Mouse (Mus musculus) lung, postnatal 0 days (tissue): ENCODE data around the gene Abracl. TPM values are rescaled to one million over a fixed set of nuclear protein-coding genes. Genes with fewer than 3 reads are reported as not detected.

ENCODE experiments used
- ATAC-seq: fragments of 200-750 bp; cut with Nextera tagmentation; 2 replicates; pipeline ENCODE4 v1.8.0; 2017; ENCODE audit warnings: moderate library complexity
- DNase-seq: peaks from one replicate; pipeline ENCODE4 v3.0.0-alpha.2; 2016; ENCODE audit warnings: low spot score
- H3K27ac ChIP-seq: fragments of 300-500 bp; sonication (generic); 2 replicates; pipeline ENCODE4 v1.5.1; 2014; ENCODE audit warnings: antibody characterized with exemption, mild to moderate bottlenecking, low read length, mixed read lengths
- H3K27me3 ChIP-seq: fragments of 300-500 bp; sonication (generic); replicated peaks from 2 replicates; pipeline ENCODE4 v1.6.1; 2014; ENCODE audit warnings: low read length, mixed read lengths; ENCODE audit not compliant: insufficient read depth
- H3K36me3 ChIP-seq: fragments of 300-500 bp; sonication (generic); 2 replicates; pipeline ENCODE4 v1.6.1; 2014; ENCODE audit warnings: low read length, mixed read lengths; ENCODE audit not compliant: insufficient read depth
- H3K4me1 ChIP-seq: fragments of 300-500 bp; sonication (generic); 2 replicates; pipeline ENCODE4 v1.6.1; 2014; ENCODE audit warnings: antibody characterized with exemption, low read depth, low read length, mixed read lengths; ENCODE audit not compliant: insufficient read depth
- H3K4me2 ChIP-seq: fragments of 300-500 bp; sonication (generic); replicated peaks from 2 replicates; pipeline ENCODE4 v1.6.1; 2014; ENCODE audit warnings: low read depth, mild to moderate bottlenecking, low read length, moderate library complexity, mixed read lengths
- H3K4me3 ChIP-seq: fragments of 300-500 bp; sonication (generic); 2 replicates; pipeline ENCODE4 v1.5.1; 2014; ENCODE audit warnings: low read depth, low read length
- H3K9ac ChIP-seq: fragments of 300-500 bp; sonication (generic); replicated peaks from 2 replicates; pipeline ENCODE4 v1.6.1; 2014; ENCODE audit warnings: low read depth, mild to moderate bottlenecking
- H3K9me3 ChIP-seq: fragments of 300-500 bp; sonication (generic); 2 replicates; pipeline ENCODE4 v1.6.1; 2016; ENCODE audit warnings: low read length, mixed read lengths
- CTCF ChIP-seq: IDR thresholded peaks from 2 replicates; pipeline ENCODE4 v1.5.1; 2016; ENCODE audit warnings: antibody characterized with exemption, mild to moderate bottlenecking
- EP300 ChIP-seq: IDR thresholded peaks from 2 replicates; pipeline ENCODE4 v1.6.1; 2016; ENCODE audit warnings: antibody characterized with exemption, mild to moderate bottlenecking, control low read depth
- WGBS: fragments of 180-500 bp; shearing (Covaris S2); extraction: QIAGEN DNeasy Blood & Tissue Kit; methylation state at CpG from one replicate; pipeline ENCODE4 v1.1.7; 2014; 5-methylcytosine and 5-hydroxymethylcytosine counted together
- polyA plus RNA-seq: library from polyadenylated mRNA; unstranded; fragments of >200 nt; fragmentation: Nextera tagmentation; extraction: Ambion mirVana; gene quantifications from 2 replicates; pipeline ENCODE4 v1.2.1, GENCODE M21; 2015

Abracl gene
- polyA plus RNA-seq, 1 experiment from 2014 or later, result 137 TPM

DNA sequence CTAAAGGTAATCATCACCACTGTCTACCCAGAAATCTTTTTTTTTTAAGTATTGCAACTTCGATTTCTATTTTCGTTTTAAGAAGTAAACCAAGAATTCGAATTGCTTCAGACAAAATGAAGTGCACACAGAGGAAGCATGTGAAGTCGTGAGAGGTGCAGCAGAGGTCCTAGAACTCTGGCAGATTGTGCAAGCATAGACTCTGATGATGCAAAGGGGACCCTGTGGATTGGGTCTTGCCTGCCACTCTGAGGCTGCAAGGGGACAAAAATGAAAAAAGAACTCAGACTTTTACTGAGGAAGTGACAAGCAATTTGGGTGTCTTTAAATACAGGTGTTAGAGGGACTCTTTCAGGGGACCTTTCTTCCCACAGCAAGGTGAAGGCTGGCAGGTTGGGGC, 32.5 kb downstream of the Abracl start:
- Histone ChIP-seq H3K4me2 (no peak overlapping the region), H3K4me3 (no peak overlapping the region), H3K9ac (no peak overlapping the region), H3K27ac (no peak overlapping the region), H3K36me3 (no peaks in the 10 kb centered on the region), H3K9me3 (no peaks in the 10 kb centered on the region), H3K4me1 (no peaks in the 10 kb centered on the region), H3K27me3 (no peaks in the 10 kb centered on the region)
- no peak for DNase-seq
- no peak for TF ChIP-seq EP300
- TF ChIP-seq CTCF, result no peak
- ATAC-seq, result no peak
- WGBS, result 76% methylated on average over 4 of the region's 4 CpGs

DNA sequence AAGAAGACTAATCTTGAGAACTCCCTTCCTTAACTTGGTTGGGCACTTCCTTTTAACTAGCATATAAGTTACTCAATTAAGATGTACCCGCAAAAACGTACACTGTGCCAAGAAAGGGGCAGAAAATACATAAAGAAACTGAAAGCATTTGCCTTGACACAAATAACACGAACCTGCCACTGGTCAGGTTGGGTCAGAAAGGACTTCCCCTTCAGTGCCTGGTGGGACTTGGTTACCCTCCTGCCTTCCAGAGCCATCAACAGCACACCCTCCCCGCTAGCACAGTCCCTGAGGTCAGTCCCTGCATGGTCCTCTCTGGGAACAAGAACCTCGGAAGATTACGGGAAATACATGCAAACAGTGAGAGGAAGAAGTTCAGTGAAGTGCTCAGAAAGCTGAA, 34.0 kb downstream of the Abracl start:
- no peaks in the 10 kb centered on the region for H3K27me3 ChIP-seq
- H3K4me1 ChIP-seq, result no peaks in the 10 kb centered on the region
- WGBS, result 49% methylated on average over 6 of the region's 6 CpGs
- no peak overlapping the region for H3K4me3 ChIP-seq
- no peak overlapping the region for H3K4me2 ChIP-seq
- no peak overlapping the region for H3K9ac ChIP-seq
- no peaks in the 10 kb centered on the region for H3K36me3 ChIP-seq
- DNase-seq (no peak), ATAC-seq (no peak)
- H3K9me3 ChIP-seq, result no peaks in the 10 kb centered on the region
- TF ChIP-seq CTCF (no peak), EP300 (no peak)
- H3K27ac ChIP-seq, result no peak overlapping the region

DNA sequence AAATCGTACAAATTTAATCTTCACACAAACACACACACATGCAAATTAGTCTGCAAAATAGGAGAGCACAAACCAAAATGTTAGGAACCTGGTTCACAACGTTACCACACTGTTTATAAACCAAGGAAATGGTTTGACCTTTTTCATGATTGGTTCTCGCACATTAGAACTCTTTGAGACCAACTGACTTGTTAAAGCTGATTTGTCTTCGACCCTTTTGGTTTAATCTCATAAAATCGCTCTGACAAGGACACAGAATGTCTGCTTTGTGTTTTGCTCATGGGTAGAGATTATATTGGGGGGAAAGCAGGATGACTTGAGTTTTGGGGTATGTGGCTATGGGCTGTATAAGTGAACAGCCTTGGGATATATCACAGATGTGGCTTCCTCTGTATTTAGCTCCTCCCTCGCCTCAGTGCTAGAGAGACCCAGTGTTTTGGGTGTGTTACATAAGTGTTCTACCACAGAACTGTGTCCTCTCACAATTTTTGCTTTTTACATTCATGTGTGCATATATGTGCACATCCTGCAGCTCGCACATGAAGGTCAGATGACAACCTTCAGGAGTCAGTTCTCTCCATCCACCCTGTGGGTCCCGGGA, 35.2 kb downstream of the Abracl start:
- no peak overlapping the region for H3K4me2 ChIP-seq
- H3K4me1 ChIP-seq, result no peaks in the 10 kb centered on the region
- H3K9ac ChIP-seq, result no peak overlapping the region
- no peaks in the 10 kb centered on the region for H3K36me3 ChIP-seq
- no peak for DNase-seq
- no peak overlapping the region for H3K4me3 ChIP-seq
- H3K27ac ChIP-seq, result no peak overlapping the region
- no peaks in the 10 kb centered on the region for H3K9me3 ChIP-seq
- 77% methylated on average over 8 of the region's 8 CpGs for WGBS
- ATAC-seq, result no peak
- no peak for TF ChIP-seq EP300
- TF ChIP-seq CTCF, result no peak
- H3K27me3 ChIP-seq, result no peaks in the 10 kb centered on the region

DNA sequence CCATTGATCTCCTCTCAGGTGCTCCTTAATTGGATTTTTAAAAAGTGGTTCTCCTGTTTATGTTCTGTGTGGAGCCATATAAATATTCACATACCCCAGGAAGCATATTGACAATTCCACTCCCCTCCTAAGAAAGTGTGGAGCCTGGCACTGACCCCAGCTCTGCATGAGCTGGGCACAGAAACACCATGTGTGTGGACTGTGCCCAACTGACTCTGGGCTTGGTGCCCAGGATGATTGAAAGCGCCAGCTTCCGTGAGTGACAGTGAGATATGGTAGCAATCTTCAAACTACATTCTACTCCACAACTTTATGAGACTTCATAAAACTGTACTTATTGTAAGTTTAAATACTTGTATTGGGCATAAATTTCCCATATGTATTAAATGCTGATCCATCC, 39.8 kb downstream of the Abracl start:
- H3K9ac ChIP-seq, result no peak overlapping the region
- no peaks in the 10 kb centered on the region for H3K27me3 ChIP-seq
- no peaks in the 10 kb centered on the region for H3K36me3 ChIP-seq
- no peak for TF ChIP-seq CTCF
- TF ChIP-seq EP300, result no peak
- H3K4me2 ChIP-seq, result no peak overlapping the region
- H3K4me1 ChIP-seq, result no peaks in the 10 kb centered on the region
- no peak overlapping the region for H3K27ac ChIP-seq
- no peaks in the 10 kb centered on the region for H3K9me3 ChIP-seq
- no peak for ATAC-seq
- no peak for DNase-seq
- WGBS, result 80% methylated on average over 2 of the region's 2 CpGs
- H3K4me3 ChIP-seq, result no peak overlapping the region

DNA sequence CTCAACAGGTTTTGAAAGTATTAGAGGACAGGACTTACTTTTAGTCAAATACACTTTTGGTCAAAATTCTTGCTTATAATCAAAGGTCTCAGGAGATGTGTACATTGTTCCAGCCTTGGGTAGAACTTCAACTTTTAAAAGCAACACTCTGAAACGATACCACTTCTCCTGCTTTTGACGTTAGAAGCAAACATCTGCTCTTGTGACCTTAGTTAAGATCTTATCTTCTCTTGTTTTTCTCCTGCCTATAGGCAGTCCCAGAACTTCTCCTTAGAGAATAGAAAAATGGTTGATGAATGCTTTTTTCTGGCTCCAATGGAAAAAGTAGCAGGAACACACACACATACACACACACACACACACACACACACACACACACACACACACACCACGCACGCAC, 57.0 kb downstream of the Abracl start:
- Histone ChIP-seq H3K4me2 (no peak overlapping the region), H3K27me3 (no peaks in the 10 kb centered on the region), H3K4me1 (no peaks in the 10 kb centered on the region), H3K4me3 (no peak overlapping the region), H3K36me3 (no peaks in the 10 kb centered on the region), H3K27ac (no peak overlapping the region), H3K9ac (no peak overlapping the region), H3K9me3 (no peaks in the 10 kb centered on the region)
- no peak for DNase-seq
- TF ChIP-seq CTCF (no peak), EP300 (no peak)
- no peak for ATAC-seq
- 46% methylated on average over 4 of the region's 4 CpGs for WGBS

Other genes starting within 250 kb of the Abracl start
- gene Txlnb, start 227.1 kb downstream of the Abracl start, polyA plus RNA-seq, result 0.30 and 0.51 TPM in 2 replicates
- 8.2 TPM in 2 replicates for gene Heca, start 75.2 kb downstream of the Abracl start, polyA plus RNA-seq
- 10.7 and 10.8 TPM in 2 replicates for gene Reps1, start 32.6 kb upstream of the Abracl start, polyA plus RNA-seq
- 3.2 and 3.8 TPM in 2 replicates for gene Ect2l, start 187.6 kb upstream of the Abracl start, polyA plus RNA-seq
- 10.6 and 12.9 TPM in 2 replicates for gene Ccdc28a, start 211.7 kb upstream of the Abracl start, polyA plus RNA-seq